Mouse (Mus musculus) monocyte, adult 2 months (primary cell): ENCODE data around the gene Nrtn.

ENCODE experiments used
- DNase-seq, 2 experiments: peaks; one replicate each; pipeline ENCODE4 v3.0.0; 2022; ENCODE audit warnings: low spot score in 2 of 2, low read depth in 1 of 2

Nrtn gene

DNA sequence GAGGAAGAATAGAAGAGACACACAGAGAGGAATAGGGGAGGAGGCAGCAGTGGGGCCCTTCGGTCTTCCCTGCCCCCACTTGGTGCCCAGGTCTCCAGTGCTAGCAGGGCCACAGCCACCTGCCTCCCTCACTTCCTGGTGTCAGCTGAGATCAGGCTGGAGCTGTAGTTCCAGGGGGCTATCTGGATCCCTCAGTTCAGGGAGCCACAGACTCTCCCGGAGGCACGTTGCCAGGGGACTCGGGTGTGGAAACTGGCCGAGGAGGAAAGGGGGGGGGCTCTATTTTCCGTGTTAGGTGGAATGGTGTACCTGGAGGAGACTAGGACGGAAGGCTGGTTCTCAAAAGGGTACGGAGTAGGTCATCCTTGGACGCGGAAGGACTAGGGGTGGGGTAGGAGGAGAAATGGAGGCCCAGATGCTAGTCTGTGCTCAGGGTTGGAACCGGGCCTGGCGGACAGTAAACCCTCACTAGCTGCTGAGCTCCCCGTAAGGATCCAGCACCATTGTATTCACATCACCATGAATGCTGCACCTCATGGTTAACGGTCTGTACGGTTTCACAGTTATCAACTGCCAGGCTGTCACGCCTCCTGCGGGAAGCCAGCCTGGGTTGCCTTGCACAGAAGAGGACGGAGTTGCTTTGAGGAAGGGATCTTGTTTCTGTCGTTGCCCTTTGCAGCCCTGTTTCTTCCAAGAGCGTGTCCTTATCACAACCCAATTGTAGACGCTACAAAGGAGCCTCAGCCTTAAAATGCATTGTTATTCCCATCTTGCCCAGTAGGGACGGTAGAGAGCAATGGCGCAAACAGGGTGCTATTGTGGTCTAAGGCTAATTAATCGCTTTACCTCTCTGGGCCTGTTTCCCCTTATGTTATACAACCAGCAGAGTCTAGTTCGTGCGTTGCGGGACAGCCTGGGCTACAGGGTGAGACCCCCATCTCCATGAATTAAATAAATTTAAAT is 5.7 kb upstream of the Nrtn start:
- DNase-seq: peak in 1 of 2 experiments; percentile 50

DNA sequence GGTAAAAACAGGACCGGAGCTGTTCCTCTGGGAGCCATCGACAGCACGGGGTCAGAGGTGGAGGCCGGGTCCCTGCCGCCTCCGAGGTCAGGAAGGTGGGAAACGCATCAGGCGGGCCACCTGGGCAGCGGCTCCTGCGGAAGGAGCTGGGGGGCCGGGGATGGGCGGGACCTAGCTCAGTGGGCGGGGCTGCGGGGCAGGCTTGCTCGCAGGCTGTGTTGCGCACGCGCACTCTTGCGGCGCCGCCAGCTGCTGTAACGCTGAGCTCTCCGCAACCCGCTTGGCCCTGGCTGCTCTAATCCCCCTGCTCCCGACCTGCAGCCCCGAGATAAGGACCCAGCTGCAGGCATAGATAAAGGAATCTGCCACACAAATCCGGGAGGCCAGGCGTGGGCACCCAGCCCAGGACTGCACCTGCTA is 4.7 kb upstream of the Nrtn start:
- peak in 1 of 2 experiments; percentile 54 for DNase-seq

DNA sequence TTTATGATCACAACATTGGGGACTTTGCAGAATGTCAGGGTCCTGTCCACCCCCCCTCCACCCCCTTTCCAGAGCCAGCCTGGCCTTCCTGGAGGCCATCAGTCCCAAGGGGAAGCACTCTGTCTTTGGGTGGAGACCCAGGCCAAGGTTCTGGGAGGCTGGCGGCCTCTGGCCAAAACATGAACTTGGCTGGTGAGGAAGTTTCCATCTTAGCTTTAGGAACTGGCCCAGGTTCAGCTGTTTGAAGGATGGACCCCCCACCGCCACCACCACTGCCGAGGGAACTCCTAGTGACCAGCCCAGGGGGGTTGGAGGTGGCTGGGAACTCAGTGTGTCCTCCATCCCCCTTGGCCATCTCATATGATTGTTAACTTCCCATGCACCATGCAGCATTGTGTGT is 3.7 kb upstream of the Nrtn start:
- DNase-seq: no peak

DNA sequence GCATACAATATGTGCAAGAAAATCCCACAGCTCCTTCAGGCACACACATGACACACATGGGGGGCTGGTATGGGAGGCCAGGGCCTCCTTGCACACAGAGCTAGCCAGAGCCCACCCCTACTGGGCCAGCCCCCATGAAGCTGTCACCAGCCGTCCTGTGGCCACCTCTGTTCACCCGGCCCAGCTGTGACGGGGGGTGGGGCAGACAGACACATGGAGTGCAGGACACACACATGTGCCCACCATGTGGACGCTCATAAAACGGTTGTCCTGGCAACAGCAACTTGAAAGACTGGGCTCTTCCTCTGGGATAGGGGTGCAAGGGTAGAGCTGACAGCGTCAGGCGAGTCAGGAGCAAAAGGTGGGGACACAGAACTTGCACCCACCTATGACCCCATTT is 1.9 kb upstream of the Nrtn start:
- no peak for DNase-seq

DNA sequence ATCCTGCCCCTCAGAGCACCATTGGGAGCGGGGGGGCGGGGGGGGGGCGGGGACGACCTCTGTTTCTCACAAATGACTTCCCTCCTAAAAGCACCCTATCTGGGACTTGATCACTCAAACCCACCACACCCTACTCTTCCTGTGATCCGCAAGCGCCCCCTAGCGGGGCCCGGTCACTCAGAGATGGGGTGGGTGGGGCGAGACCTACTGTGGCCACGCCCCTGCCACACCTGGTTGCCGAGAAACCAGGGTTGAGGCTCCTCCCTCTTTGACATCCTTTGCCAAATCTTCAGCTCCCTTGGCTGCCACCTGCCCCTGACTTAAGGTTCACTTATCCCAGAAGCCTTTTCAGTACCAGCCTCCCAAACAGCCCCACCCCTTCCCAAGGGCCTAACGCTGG is 802 bp upstream of the Nrtn start:
- DNase-seq: peak in 1 of 2 experiments; percentile 37

DNA sequence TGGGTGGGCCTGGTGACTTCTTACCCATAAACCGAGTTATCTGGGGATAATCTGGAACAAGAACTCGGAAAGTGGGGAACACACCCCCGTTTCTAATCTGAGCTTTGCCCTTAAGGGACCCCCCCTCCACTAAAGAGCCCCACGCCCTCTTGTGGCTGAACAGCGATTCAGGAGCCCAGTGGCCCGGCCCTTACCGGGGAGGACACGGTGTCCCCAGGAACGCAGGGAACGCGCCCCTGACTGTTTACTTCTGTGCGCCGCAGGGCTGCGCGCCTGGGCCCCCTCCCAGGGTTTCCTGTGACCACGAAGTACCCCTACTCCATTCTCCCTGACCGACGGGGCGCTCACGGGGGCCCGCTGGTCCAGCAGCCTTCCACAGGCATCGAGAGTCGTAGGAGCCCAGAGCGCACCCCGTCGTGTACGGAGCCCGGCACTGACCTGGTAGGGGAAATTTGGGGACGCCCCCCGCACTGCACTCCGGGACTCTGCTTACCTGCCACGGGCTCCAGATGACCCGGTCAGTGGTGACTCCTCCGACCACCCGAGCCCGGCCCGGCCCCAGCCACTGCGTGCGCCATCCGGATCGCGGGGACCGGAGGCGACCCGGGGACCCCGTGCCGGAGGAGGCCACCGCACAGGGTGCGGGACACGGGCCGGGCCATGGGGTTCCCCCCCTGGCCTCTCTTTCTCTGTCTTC is 479 bp downstream of the Nrtn start:
- DNase-seq: no peak

DNA sequence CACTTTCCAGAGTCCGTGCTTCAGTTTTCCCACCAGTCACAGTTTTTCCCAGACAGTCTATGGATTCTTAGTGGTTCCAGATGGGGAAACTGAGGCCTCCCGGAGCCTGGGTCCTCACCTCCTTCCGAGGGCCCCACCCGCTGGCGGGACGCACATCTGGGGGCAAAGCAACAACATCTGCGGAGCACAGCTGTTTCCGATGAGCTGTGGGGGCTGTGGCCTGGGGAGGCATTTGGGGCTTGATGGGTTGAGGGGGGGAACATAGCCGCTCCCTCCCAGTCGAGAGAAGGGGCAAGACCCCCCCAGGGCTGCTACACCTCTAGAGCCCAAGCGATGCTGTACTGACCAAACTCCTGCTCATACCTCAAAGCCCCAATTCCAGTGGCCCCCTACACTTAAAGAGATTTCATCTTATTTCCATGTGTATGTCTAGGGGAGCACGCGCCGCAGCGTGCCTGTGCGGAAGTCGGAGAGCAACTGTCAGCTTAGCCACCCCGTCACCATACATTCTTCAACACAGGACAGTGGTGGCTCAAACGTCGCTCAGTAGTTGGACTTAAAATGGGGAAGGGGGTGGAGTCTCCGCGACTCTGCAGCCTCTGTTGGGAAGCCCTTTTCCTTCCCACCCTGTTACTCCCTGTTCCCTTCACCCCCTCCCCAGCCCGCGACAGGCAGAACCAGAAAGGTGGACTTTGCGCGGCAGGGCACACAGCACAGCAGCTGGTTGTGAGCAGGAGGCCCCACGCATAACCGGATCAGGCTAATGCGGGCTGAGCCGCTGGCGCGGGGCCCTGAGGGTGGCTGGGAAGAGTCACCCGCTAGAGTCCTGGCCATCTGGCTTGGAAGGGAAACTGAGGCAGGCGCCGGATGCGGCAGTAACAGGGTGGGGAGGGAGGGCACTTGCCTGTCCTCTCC is 2.8 kb downstream of the Nrtn start:
- DNase-seq: no peak

DNA sequence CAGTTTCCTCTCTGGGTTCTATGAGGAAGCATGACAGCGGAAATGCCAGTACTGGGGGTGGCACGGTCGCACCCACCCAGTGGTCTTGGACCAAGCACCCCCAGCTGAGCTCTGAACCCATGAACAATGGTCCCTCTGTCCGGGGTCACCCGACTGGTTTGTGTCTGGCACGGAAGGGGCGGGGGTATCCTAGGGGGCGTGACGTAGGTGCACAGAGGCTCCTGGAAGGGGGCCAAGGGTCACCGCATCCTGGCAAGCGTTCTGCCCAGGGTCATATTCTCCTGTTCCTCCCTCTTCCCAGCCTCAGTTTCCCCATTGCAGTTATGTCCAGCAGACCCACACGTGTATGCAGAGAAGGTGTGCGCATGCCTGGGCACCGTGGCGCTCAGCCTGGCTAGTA is 3.9 kb downstream of the Nrtn start:
- no peak for DNase-seq

DNA sequence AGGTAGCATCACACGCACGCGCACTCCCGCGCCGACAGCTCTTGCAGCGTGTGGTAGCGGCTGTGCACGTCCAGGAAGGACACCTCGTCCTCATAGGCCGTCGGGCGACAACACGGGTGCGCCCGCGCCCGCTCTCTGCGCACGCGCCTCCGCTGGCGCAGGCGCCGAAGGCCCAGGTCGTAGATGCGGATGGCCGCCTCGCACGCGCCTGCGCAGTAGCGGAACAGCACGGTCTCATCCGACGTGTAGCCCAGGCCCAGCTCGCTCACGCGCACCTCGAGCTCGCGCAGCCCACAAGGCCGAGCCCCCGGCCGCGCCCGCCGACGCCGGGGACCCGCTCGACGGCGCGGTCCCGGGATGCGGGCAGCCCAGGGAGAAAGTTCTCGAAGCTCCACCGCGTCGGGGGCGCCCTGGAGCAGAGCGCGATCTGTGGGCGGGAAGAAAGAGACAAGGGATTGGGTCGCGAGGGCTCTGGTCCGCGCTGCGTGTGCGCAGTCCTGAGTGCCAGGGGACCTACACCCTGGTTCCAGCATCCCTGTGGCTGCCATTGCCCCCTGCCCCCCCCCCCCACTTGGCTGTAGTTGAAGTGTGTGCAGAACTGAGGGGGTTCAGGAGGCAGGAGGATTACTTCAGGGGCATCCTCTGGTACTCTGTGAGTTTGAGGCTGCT is 5.8 kb downstream of the Nrtn start:
- no peak for DNase-seq

DNA sequence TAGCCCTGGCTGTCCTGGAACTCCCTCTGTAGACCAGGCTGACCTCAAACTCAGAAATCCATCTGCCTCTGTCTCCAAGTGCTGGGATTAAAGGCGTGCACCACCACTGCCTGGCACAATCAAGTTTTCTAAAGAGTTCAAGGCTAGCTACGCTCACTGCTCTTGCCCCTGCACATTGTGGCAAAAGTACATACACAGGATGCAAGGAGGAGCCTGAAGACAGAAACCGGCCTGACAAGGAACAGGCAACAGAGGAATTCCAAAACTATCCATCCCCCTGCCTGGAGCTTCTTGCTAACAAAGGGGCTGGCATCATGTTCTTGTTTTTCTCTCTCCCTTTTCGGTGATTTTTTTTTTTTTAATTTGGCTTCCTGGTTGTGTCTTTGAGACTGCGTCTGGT is 13.2 kb downstream of the Nrtn start:
- no peak for DNase-seq

DNA sequence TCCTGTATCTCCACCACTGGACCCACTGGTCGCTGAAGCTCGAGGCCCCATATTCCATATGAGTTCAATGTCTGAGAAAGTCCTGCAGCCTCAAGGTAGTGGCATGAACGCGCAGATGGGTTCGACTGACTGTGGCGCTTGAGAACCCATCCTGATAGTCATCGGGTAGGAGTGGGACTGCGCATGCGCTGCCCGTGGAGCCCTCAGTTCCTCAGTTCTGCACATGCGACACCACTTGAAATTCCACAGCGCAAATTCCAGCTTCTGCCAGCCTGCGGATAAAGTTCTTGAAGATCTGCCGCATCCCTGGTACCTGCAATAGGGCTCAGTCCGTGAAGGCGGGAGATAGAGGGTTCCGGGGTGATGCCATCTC is 16.6 kb downstream of the Nrtn start:
- no peak for DNase-seq

DNA sequence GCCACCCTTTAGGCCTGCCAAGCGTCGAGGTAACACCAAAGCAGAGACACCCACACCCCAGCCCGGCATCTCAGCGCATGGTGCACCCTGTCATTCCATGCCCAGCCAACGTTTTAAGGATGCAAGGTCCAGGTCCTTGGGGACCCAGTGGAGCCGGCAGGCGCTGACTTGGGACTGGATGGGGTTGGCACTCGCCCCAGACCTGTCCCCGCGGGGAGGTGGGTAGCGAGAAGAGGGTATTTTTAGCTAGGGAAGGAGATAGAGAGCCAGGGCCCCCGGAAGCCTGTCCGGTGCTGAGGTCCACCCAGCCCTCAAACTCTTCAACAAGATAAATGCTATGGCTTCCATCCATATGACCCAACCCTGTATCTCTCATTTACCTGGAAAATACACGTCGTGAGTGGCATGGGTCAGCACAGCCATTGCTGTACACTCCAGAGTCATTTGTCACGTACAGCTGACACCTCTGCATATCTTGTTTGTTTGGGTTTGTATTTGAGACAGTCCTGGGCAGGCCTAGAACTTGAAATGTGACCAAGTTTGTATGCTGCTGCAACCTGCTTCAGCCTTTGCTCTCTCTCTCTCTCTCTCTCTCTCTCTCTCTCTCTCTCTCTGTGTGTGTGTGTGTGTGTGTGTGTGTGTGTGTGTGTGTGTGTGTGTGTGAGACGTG is 17.1 kb downstream of the Nrtn start:
- no peak for DNase-seq

DNA sequence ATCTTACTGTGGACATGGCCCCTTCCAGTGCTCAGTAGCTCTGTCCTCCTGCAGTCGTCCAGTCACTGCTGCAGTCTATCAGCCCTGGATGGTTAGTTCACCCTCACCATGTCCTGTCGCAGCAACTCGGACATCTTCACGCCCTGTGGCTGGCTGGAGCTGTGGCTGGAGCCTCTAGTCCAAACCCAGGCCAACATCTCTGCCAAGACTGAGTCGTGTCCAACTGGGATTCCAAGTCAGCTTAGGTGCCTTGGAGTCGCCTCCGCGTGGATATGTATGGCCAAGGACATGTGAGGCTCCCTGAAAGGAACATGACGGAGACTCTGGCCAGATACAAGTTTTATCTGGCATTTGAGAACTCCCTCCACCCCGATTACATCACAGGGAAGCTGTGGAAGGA is 19.1 kb downstream of the Nrtn start:
- no peak for DNase-seq

DNA sequence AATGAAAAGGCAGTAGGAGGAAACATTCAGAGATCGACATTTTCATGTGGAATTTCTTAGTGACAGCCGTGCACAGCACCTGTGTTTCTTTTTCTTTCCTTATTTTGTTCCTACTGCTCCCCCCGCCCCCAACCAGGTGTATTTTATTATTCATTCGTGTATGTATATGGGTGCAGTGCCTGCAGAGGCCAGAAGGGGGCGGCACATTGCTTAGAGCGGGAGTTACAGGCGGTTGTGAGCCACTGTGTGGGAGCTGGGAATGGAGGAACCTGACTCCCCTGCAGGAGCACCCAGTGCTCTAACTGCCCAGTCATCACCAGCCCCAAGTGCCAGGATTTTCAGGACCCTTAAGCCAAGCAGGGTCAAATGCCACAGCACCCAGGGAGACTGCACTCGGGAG is 20.8 kb downstream of the Nrtn start:
- DNase-seq: no peak

DNA sequence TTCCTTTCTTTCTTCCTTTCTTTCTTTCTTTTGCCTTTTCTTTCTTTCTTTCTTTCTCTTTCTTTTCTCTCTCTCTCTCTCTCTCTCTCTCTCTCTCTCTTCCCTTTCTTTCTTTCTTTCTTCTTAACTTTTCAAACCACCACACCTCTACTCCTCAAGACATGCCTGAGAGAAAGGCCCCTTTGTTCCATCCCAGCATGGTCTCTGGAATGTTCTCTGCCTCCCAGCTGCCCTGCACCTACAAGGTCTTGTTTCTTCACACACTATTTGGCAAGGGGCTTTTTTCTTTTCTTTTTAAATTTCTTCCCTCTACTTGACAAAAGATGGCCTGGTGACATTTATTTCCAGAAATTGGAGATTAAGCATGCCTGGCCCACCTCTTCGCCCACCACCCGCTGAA is 27.7 kb downstream of the Nrtn start:
- no peak for DNase-seq

DNA sequence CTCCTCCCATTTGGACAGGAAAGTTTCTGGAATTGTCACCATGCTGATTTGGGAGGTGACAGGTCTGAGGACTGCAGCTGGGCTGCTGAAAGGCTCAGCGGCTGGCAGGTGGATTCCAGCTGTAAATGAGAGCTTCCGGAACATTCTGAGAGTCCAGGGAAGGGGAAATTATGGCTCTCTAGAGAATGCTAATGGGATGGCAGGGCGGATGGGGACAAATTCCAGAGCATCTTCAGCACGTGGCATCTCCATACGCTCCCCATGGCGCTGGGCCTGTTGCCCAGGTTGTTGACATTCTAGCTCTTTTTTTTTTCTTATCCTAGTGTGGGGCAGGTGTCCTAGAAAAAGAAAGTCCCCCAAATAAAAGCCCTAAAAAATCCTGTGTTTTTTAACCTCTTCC is 28.2 kb downstream of the Nrtn start:
- no peak for DNase-seq

DNA sequence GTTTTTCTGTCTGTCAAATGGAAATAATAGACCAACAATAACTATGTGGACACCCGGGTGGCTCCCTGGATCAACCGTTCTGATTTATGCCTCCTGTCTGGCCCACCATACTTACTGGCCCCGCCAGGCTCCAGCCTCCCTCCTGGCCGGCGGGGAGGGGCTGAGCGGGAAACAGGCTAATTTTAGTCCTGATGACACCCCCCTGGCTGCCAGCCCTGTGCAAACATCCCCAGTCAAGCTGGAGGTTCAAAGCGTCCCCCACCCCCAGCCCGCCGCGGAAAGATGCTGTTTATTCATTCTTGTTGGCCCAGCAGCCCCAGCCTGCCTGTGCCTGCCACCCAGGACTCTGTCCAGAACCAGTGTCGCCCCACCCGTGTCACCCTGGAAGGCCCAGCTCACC is 29.2 kb downstream of the Nrtn start:
- DNase-seq: no peak

DNA sequence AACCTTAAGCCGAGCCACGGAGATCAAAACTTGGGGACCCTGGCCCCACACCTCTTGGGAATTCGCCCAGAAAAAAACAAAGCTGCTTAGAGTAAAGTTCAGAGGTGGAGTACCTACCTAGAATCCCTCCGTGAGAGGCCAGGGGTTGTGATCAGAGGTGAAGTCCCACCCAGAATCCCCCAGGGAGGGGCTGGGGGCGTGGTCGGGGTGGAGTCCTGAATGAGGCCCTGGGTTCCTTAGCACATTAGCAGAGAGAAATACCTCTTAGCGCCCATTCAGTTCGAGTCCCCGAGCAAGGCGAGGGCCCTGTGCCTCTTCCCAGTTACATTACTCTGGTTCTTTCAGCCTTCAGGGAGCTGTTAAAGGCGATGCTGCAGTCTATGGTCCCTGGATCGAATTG is 29.7 kb downstream of the Nrtn start:
- DNase-seq: no peak

DNA sequence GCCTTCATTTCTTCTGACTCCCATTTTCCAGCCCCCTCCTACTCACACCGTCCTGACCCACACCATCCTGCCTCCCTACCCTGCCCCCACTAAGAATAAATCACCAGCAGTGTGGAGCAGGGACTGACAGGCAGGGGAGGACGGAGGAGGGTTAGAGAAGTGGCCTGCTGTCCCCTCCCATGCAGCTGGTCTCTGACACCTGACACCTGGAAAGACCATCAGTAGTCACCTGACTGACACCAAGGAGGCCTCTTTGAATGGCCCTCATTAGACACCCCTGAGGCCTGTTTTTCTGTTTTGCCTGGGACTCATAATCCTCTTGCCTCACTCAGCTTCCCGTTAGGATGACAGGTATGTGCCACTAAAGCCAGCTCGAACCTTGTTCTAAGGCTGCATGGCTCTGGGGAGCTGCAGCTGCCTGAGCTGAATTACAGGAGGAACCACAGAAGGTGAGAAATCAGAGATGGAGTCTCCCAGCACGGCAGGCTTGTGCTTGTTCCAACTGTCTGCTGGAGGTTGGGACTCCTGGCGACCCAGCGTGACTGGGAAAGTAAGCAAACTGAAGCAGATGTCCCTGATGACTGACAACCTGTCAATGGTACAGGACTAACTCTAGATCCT is 30.2 kb downstream of the Nrtn start:
- no peak for DNase-seq
